ENCODE assay signal across 19 mouse cellular contexts in the genomic region with DNA sequence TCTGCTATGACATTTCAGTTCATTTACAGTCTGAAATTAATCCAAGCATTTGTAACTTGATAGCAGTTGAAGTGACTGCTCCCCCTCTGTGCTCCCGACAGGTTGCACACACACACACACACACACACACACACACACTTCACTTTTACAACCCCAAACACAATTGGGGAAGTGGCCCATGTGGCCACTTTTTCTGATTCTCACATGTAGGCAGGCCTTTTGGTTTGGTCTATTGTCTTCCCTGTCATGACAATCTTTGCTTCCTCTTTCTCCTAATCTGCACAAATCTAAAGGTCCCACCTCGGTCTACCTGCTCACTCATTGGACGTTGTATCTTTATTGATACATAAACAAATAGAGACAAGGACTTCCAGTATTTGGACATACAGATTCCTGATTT.
"Had no signal": no experiment of that assay in that cellular context is flagged by ENCODE, and none has a peak within 500 bp of the region (broad histone marks: within the 10 kb centered on the region; RNA-seq: fewer than 3 reads in every experiment).

No protein-coding gene starts in this region.

- H3K27me3 ChIP-seq: midbrain, embryonic 12.5 days; neural tube, embryonic 13.5 days; neural tube, embryonic 15.5 days had no signal

- H3K4me3 ChIP-seq: midbrain, embryonic 10.5 days; midbrain, embryonic 12.5 days; myocyte; neural tube, embryonic 13.5 days; neural tube, embryonic 15.5 days had no signal

- H3K4me2 ChIP-seq: lung, embryonic 14.5 days; midbrain, embryonic 12.5 days; neural tube, embryonic 13.5 days; neural tube, embryonic 15.5 days had no signal

- DNase-seq: lung, adult 18-20 months; lung, embryonic 14.5 days; lung, postnatal 10 days; lung, postnatal 4 days; midbrain, embryonic 14.5 days; right cerebral cortex, adult 18-20 months; right cerebral cortex, postnatal 25 days; right cerebral cortex, postnatal 4 days; spleen, adult 18-20 months; thymus, adult 2 months; thymus, postnatal 14 days; thymus, postnatal 36 days had no signal

- H3K9me3 ChIP-seq: midbrain, embryonic 10.5 days; neural tube, embryonic 15.5 days had no signal

- ATAC-seq: midbrain, embryonic 16.5 days had no signal

- H3K27ac ChIP-seq: liver, embryonic 14.5 days; midbrain, embryonic 10.5 days; midbrain, embryonic 12.5 days; neural tube, embryonic 13.5 days; neural tube, embryonic 15.5 days had no signal

- H3K4me1 ChIP-seq: midbrain, embryonic 10.5 days; midbrain, embryonic 12.5 days; neural tube, embryonic 13.5 days; neural tube, embryonic 15.5 days had no signal

- H3K9ac ChIP-seq: liver, embryonic 14.5 days; lung, embryonic 14.5 days; midbrain, embryonic 12.5 days; neural tube, embryonic 13.5 days; neural tube, embryonic 15.5 days had no signal

- H3K36me3 ChIP-seq: midbrain, embryonic 10.5 days; midbrain, embryonic 12.5 days; neural tube, embryonic 13.5 days; neural tube, embryonic 15.5 days had no signal
